Mouse (Mus musculus): ENCODE results near the gene Ralgps1. TPM values are rescaled to one million over a fixed set of nuclear protein-coding genes. Genes with fewer than 3 reads are reported as not detected.
"Not testable (repeated sequence)": the region's sequence is repeated elsewhere in the genome, so short reads cannot be mapped to it uniquely, and the experiment has no call there.

Gene Ralgps1
- polyA plus RNA-seq, 1 experiment from 2014 or later: 50.4 TPM

DNA sequence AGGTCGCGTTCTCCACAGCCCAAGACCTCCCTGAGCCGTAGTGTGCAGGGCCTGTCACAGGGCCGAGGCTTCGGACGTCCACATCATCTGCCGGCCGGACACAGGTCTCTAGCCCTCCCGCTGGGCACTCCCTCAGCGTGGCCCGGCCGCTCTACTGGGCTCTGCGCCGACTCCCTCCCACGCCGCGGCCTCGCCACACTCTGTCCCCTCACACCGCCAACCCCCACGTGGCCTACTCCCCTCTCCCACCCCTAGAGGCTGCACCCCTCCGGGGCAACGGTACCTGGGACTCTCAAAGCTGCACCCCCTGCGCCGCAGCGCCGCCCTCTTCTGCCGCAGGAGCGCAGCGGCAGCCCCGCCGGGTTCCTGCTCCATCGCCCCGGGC lies 241.2 kb downstream of the Ralgps1 start:
- 0 out of 2 replicates have a peak, but pooled peaks have one; percentile 0 for ATAC-seq
- under 1% methylated on average over 33 of the region's 33 CpGs for WGBS
- no peak overlapping the region for H3K27ac ChIP-seq (ENCODE audit: low read length)

DNA sequence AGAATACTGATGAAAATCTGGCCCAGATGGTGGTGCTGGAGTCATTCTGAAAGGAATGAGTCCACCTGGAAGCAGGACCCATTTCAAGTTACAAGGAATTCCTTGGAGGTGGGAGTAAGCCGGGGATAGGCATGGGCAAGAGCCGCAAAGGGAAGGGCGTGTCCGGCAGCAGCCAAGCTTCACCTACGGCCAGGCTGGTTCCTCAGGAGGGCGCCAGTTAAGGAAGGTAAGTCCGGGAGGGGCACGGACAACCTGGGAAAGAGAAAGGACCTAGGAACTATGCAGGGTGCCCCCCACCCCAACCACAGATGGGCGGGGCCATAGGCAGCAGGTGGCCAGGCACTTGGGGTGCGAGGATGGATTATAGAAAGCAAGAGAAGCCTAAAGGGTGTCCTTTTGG lies 241.6 kb downstream of the Ralgps1 start:
- ATAC-seq: no peak
- peak overlapping the region; percentile 74 for H3K9ac ChIP-seq (replicated peaks; ENCODE audit: low read depth, low read length)
- H3K9me3 ChIP-seq (ENCODE audit: control insufficient read depth, low read length): no peaks in the 10 kb centered on the region
- WGBS: 2% methylated on average over 10 of the region's 10 CpGs
- H3K27me3 ChIP-seq (replicated peaks; ENCODE audit: control insufficient read depth, insufficient read depth, low read length): no peaks in the 10 kb centered on the region
- peak overlapping the region; percentile 97 for H3K4me2 ChIP-seq (ENCODE audit: low read length)
- H3K27ac ChIP-seq (ENCODE audit: low read length): no peak overlapping the region
- peak overlapping the region; percentile 70 for H3K4me3 ChIP-seq (replicated peaks; ENCODE audit: low read length)
- H3K4me1 ChIP-seq (replicated peaks; ENCODE audit: control insufficient read depth, insufficient read depth, low read length): peaks cover 18% of the 10 kb centered on the region
- H3K36me3 ChIP-seq (ENCODE audit: control insufficient read depth, insufficient read depth): no peaks in the 10 kb centered on the region

More for the DNA sequence above, 241.2 kb downstream of the Ralgps1 start:
- H3K4me2 ChIP-seq (ENCODE audit: low read length): peak overlapping the region; percentile 97
- H3K27me3 ChIP-seq (replicated peaks; ENCODE audit: control insufficient read depth, insufficient read depth, low read length): no peaks in the 10 kb centered on the region
- H3K9ac ChIP-seq (replicated peaks; ENCODE audit: low read depth, low read length): peak overlapping the region; percentile 74
- no peaks in the 10 kb centered on the region for H3K36me3 ChIP-seq (ENCODE audit: control insufficient read depth, insufficient read depth)
- peak overlapping the region; percentile 70 for H3K4me3 ChIP-seq (replicated peaks; ENCODE audit: low read length)
- no peaks in the 10 kb centered on the region for H3K9me3 ChIP-seq (ENCODE audit: control insufficient read depth, low read length)
- peaks cover 18% of the 10 kb centered on the region for H3K4me1 ChIP-seq (replicated peaks; ENCODE audit: control insufficient read depth, insufficient read depth, low read length)

DNA sequence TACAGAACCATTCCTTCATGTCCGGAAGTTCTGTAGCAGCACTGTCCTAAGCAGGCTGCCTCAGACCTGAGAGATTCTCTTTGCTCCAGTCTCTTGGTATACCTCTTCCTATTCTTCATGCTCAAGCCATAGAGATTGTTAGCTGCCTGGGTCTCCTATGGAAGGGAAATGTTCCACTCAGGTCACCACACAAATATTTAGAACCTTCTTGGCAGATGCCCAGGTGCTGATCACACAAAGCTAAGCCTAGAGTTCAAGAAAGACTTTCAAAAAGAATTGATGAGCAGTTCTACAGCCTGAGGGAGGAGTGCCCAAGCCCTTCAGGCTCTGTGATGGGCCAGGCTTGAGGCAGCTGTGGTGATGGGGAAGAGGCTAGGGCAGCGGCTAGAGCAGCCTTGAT lies 242.3 kb downstream of the Ralgps1 start:
- no peak overlapping the region for H3K27ac ChIP-seq (ENCODE audit: low read length)

DNA sequence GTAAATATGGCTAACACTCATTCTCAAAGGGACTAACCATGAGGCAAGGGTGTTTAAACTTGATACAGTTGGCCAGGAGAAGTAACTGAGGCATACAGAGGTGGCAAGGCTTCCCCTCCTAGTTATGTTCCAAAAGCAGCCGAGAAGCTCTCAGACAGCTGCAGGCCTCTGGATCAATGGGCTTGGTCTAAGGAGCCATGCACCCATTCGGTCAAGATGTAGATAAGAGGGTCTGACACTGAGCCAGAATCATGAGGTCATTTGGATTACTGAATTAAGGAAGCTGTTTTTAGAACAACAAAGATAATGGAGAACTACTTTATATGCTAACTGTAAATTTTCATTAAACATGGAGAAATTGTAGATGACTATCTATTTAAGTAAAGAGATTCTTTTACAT lies 244.0 kb downstream of the Ralgps1 start:
- H3K36me3 ChIP-seq (ENCODE audit: control insufficient read depth, insufficient read depth): no peaks in the 10 kb centered on the region
- H3K9ac ChIP-seq (replicated peaks; ENCODE audit: low read depth, low read length): no peak overlapping the region
- no peak for ATAC-seq
- no peaks in the 10 kb centered on the region for H3K27me3 ChIP-seq (replicated peaks; ENCODE audit: control insufficient read depth, insufficient read depth, low read length)
- WGBS: 58% methylated on average over 2 of the region's 2 CpGs
- H3K4me3 ChIP-seq (replicated peaks; ENCODE audit: low read length): no peak overlapping the region
- H3K4me2 ChIP-seq (ENCODE audit: low read length): no peak overlapping the region
- peaks cover 18% of the 10 kb centered on the region for H3K4me1 ChIP-seq (replicated peaks; ENCODE audit: control insufficient read depth, insufficient read depth, low read length)
- no peak overlapping the region for H3K27ac ChIP-seq (ENCODE audit: low read length)
- no peaks in the 10 kb centered on the region for H3K9me3 ChIP-seq (ENCODE audit: control insufficient read depth, low read length)

More for the DNA sequence above, 242.3 kb downstream of the Ralgps1 start:
- Histone ChIP-seq H3K9ac (replicated peaks; ENCODE audit: low read depth, low read length) (no peak overlapping the region), H3K27me3 (replicated peaks; ENCODE audit: control insufficient read depth, insufficient read depth, low read length) (no peaks in the 10 kb centered on the region), H3K9me3 (ENCODE audit: control insufficient read depth, low read length) (no peaks in the 10 kb centered on the region), H3K4me1 (replicated peaks; ENCODE audit: control insufficient read depth, insufficient read depth, low read length) (peaks cover 18% of the 10 kb centered on the region), H3K4me2 (ENCODE audit: low read length) (peak overlapping the region; percentile 97), H3K36me3 (ENCODE audit: control insufficient read depth, insufficient read depth) (no peaks in the 10 kb centered on the region), H3K4me3 (replicated peaks; ENCODE audit: low read length) (peak overlapping the region; percentile 70)
- whole genome bisulfite sequencing: 76% methylated on average over 2 of the region's 2 CpGs
- no peak for ATAC-seq

DNA sequence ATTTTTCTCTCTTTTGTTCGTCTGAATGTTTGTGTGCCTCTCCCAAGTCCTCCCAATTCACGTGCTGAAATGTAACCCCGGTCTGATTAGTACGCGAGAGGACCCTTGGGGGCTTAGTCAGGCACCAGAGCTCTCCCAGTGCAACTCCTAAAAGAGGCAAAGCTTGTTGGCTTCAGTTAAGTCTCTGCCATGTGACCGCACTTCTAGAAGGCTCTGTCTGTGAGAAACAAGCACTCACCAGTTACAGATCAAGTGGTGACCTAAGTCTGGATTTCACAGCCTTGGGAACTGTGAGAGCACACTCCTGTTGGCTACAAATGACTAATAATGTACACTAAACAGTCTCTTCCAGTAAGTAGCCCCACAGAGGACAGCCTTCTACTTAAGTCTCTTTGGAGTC lies 248.4 kb downstream of the Ralgps1 start:
- H3K4me3 ChIP-seq (replicated peaks; ENCODE audit: low read length): no peak overlapping the region
- ATAC-seq: no peak
- no peak overlapping the region for H3K27ac ChIP-seq (ENCODE audit: low read length)
- 64% methylated on average over 6 of the region's 6 CpGs for WGBS
- H3K9ac ChIP-seq (replicated peaks; ENCODE audit: low read depth, low read length): no peak overlapping the region
- H3K36me3 ChIP-seq (ENCODE audit: control insufficient read depth, insufficient read depth): no peaks in the 10 kb centered on the region
- no peak overlapping the region for H3K4me2 ChIP-seq (ENCODE audit: low read length)
- no peaks in the 10 kb centered on the region for H3K27me3 ChIP-seq (replicated peaks; ENCODE audit: control insufficient read depth, insufficient read depth, low read length)
- no peaks in the 10 kb centered on the region for H3K9me3 ChIP-seq (ENCODE audit: control insufficient read depth, low read length)
- no peaks in the 10 kb centered on the region for H3K4me1 ChIP-seq (replicated peaks; ENCODE audit: control insufficient read depth, insufficient read depth, low read length)

DNA sequence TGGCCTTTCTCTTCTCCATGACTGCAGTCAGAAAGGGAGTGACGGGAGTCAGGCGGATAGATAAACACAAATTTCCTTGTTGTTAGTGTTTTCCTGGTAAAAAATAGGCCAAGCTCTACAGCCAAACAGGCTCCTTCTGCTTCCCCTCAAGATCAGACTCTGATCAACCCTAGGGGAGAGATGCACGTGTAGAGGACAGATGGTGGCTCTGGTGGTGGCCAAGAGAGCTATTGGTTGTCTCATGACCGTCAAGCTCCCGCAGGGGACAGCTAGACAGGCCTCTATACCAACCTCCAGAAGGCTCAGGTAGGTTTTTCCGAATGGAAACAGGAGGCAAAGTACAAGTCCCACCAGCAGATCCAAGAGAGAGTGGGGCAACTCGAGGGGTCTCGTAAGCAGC lies 270.8 kb downstream of the Ralgps1 start:
- Histone ChIP-seq H3K36me3 (ENCODE audit: control insufficient read depth, insufficient read depth) (no peaks in the 10 kb centered on the region), H3K27ac (ENCODE audit: low read length) (no peak overlapping the region), H3K4me2 (ENCODE audit: low read length) (no peak overlapping the region), H3K9ac (replicated peaks; ENCODE audit: low read depth, low read length) (no peak overlapping the region), H3K4me3 (replicated peaks; ENCODE audit: low read length) (no peak overlapping the region), H3K27me3 (replicated peaks; ENCODE audit: control insufficient read depth, insufficient read depth, low read length) (no peaks in the 10 kb centered on the region), H3K4me1 (replicated peaks; ENCODE audit: control insufficient read depth, insufficient read depth, low read length) (peaks cover 1% of the 10 kb centered on the region), H3K9me3 (ENCODE audit: control insufficient read depth, low read length) (no peaks in the 10 kb centered on the region)
- ATAC-seq: no peak
- WGBS: 89% methylated on average over 8 of the region's 8 CpGs

DNA sequence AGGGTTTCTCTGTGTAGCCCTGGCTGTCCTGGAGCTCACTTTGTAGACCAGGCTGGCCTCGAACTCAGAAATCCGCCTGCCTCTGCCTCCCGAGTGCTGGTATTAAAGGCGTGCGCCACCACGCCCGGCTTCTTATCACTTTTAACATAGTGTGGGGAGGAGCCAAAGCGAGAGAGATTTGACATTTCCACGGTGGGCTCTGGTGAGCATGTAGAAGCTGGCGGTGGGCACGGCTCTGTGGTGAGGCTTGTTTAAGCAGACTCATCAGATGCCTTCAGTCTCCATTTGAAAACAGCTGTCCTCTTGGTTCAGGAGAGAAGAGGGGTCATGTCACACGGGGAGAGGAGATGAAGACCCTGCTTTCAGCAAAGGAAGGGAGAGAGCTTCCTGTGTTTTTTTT lies 274.0 kb downstream of the Ralgps1 start:
- H3K4me2 ChIP-seq (ENCODE audit: low read length); H3K9me3 ChIP-seq (ENCODE audit: control insufficient read depth, low read length); ATAC-seq; H3K27ac ChIP-seq (ENCODE audit: low read length); H3K27me3 ChIP-seq (replicated peaks; ENCODE audit: control insufficient read depth, insufficient read depth, low read length); H3K9ac ChIP-seq (replicated peaks; ENCODE audit: low read depth, low read length); H3K4me1 ChIP-seq (replicated peaks; ENCODE audit: control insufficient read depth, insufficient read depth, low read length); H3K4me3 ChIP-seq (replicated peaks; ENCODE audit: low read length); H3K36me3 ChIP-seq (ENCODE audit: control insufficient read depth, insufficient read depth): not testable (repeated sequence)
- 95% methylated on average over 12 of the region's 12 CpGs for WGBS

DNA sequence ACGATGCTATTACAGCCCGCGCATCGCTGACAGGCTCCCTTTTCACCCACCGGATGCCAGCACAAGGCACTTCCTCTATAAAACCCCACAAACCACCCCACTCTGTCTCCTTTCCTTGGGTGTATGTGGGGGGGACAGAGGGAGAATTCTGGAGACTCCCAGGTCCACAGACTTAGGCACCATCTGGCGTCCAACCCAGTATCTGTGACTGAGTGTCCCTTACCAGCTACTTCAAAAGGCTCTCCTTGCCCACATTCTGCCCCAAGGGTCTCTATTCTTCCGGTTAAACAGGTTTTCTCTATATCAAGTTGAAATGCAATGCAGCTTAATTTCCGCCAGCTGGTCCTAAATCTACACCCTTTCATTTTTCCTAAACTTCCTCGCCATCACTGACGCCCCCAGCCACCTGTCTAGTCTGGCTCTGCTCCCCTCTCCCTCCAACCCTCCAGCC lies 276.0 kb downstream of the Ralgps1 start:
- Histone ChIP-seq H3K9me3 (ENCODE audit: control insufficient read depth, low read length) (no peaks in the 10 kb centered on the region), H3K9ac (replicated peaks; ENCODE audit: low read depth, low read length) (no peak overlapping the region), H3K4me2 (ENCODE audit: low read length) (no peak overlapping the region), H3K36me3 (ENCODE audit: control insufficient read depth, insufficient read depth) (no peaks in the 10 kb centered on the region), H3K4me3 (replicated peaks; ENCODE audit: low read length) (no peak overlapping the region), H3K4me1 (replicated peaks; ENCODE audit: control insufficient read depth, insufficient read depth, low read length) (peaks cover 5% of the 10 kb centered on the region), H3K27ac (ENCODE audit: low read length) (no peak overlapping the region), H3K27me3 (replicated peaks; ENCODE audit: control insufficient read depth, insufficient read depth, low read length) (no peaks in the 10 kb centered on the region)
- WGBS: 60% methylated on average over 10 of the region's 10 CpGs
- no peak; the same call in 1 of the 2 replicates for ATAC-seq

DNA sequence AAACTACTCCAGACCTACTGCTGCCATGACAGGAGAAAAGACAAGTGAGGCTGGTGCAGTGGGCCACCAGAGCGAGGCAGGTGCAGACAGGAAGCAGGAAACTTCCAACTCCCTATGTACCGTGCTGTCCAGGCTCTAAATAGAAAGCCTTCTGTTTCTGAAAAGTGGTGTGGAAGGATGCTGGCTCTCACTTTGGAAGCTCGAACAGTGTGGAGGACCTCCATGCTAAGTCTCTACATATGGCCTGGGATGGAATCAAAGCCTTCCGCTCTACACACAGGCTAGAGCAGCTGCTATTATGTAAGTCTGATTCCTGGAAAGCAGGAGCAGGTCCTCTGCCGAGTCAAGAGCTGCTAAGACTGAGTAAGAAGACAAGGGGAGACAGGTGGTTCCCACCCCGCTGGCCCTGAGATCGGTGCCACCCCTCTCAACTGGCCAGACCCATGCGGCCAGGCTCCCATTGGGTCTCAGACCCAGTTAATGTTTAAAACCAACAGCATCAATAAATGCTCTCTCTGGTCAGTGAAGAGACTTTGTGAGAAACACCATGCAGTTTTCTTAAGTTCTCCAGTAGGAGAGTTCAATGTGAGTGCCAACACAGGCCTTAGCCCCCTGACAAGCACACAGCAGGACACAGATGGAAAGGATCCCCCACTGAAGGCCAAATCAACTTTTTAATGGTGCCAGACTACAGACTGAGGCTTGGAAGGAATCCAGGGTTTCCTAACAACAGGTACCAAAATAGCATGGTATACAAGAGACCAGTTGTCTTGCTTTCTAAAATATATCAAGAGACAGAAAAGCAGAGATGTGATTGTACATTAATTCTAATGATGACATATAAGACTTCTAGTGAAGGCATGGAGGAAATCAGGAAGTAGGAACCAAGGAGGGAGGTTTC lies 280.4 kb downstream of the Ralgps1 start:
- Histone ChIP-seq H3K9ac (replicated peaks; ENCODE audit: low read depth, low read length) (no peak overlapping the region), H3K4me1 (replicated peaks; ENCODE audit: control insufficient read depth, insufficient read depth, low read length) (peaks cover 9% of the 10 kb centered on the region), H3K27me3 (replicated peaks; ENCODE audit: control insufficient read depth, insufficient read depth, low read length) (no peaks in the 10 kb centered on the region), H3K4me3 (replicated peaks; ENCODE audit: low read length) (no peak overlapping the region), H3K9me3 (ENCODE audit: control insufficient read depth, low read length) (no peaks in the 10 kb centered on the region), H3K4me2 (ENCODE audit: low read length) (no peak overlapping the region), H3K27ac (ENCODE audit: low read length) (no peak overlapping the region), H3K36me3 (ENCODE audit: control insufficient read depth, insufficient read depth) (no peaks in the 10 kb centered on the region)
- 85% methylated on average over 8 of the region's 8 CpGs for whole genome bisulfite sequencing
- no peak for ATAC-seq

Data from forebrain, embryonic 16.5 days (tissue).